Mouse (Mus musculus) olfactory bulb, adult 2 months (tissue): ENCODE measurements around the gene Ptpru. TPM values are rescaled to one million over a fixed set of nuclear protein-coding genes. Genes with fewer than 3 reads are reported as not detected.
"Not testable (repeated sequence)": the region's sequence is repeated elsewhere in the genome, so short reads cannot be mapped to it uniquely, and the experiment has no call there.

ENCODE experiments used
- H3K27ac ChIP-seq: fragments of 200-500 bp; 2 replicates; pipeline ENCODE4 v1.5.1; 2012; ENCODE audit warnings: low read depth, low read length; ENCODE audit not compliant: insufficient read depth
- H3K4me1 ChIP-seq: fragments of 200-500 bp; 2 replicates; pipeline ENCODE4 v1.6.1; 2012; ENCODE audit warnings: low read length; ENCODE audit not compliant: control insufficient read depth, insufficient read depth
- H3K4me3 ChIP-seq: fragments of 200-500 bp; 2 replicates; pipeline ENCODE4 v1.5.1; 2012; ENCODE audit warnings: mild to moderate bottlenecking, low read depth, low read length, moderate library complexity; ENCODE audit not compliant: insufficient read depth
- CTCF ChIP-seq: fragments of 200-500 bp; IDR thresholded peaks from 2 replicates; pipeline ENCODE4 v1.5.1; 2012; ENCODE audit warnings: low read depth, mild to moderate bottlenecking, low read length, moderate library complexity; ENCODE audit not compliant: insufficient read depth
- POLR2A ChIP-seq: fragments of 200-500 bp; IDR thresholded peaks from 2 replicates; pipeline ENCODE4 v1.6.1; 2012; ENCODE audit warnings: mild to moderate bottlenecking, low read depth, low read length, moderate library complexity; ENCODE audit not compliant: insufficient read depth
- WGBS: fragments of 180-500 bp; shearing (Covaris S2); methylation state at CpG from one replicate; pipeline ENCODE4 v1.1.7; 2018; 5-methylcytosine and 5-hydroxymethylcytosine counted together
- polyA plus RNA-seq: library from polyadenylated mRNA; stranded (reverse); fragments of >200 nt; gene quantifications from 2 replicates; pipeline ENCODE4 v1.2.4, GENCODE M21; 2012; ENCODE audit warnings: low replicate concordance; ENCODE audit not compliant: missing spikeins, insufficient read depth, insufficient read length

Ptpru gene
- polyA plus RNA-seq, 1 experiment: not detected

DNA sequence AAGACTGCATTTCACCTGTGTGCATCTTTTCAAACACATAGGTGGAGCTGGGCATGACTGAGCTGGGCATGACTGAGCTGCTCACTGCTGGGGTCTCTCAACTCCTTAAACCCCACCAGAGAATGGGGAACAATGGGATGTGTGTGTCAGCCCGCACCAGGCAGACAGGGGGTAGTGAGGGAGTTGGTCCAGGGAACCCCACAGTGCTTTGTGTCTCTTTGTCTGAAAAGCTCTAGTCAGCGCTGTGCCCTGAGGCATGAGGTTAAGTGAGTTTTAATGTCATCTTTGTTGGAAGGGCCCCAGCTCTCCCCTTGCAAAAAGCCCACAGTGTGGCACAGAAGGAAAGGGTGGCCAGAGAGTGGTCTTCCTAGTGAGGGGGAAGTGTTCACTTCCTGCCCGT is 13.1 kb downstream of the Ptpru start:
- 76% methylated on average over 3 of the region's 3 CpGs for WGBS
- H3K4me3 ChIP-seq: no peak overlapping the region
- H3K4me1 ChIP-seq: peaks cover 14% of the 10 kb centered on the region
- no peak for TF ChIP-seq CTCF
- TF ChIP-seq POLR2A: no peak
- H3K27ac ChIP-seq: no peak overlapping the region

DNA sequence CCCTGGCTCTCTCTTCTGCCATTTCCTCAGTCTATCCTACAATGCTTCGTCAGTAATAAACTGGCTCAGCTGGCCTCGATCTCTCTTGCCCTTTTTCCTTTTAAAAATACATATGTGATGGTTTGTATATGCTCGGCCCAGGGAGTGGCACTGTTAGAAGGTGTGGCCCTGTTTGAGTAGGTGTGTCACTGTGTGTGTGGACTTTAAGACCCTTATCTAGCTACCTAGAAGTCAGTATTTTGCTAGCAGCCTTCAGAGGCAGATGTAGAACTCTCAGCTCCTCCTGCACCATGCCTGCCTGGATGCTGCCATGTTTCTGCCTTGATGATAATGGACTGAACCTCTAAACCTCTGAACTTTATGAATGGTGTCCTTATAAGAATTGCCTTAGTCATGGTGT is 15.5 kb downstream of the Ptpru start:
- no peak for TF ChIP-seq CTCF
- no peak for TF ChIP-seq POLR2A
- peaks cover 14% of the 10 kb centered on the region for H3K4me1 ChIP-seq
- no peak overlapping the region for H3K27ac ChIP-seq
- 91% methylated on average over 3 of the region's 3 CpGs for WGBS
- H3K4me3 ChIP-seq: no peak overlapping the region

DNA sequence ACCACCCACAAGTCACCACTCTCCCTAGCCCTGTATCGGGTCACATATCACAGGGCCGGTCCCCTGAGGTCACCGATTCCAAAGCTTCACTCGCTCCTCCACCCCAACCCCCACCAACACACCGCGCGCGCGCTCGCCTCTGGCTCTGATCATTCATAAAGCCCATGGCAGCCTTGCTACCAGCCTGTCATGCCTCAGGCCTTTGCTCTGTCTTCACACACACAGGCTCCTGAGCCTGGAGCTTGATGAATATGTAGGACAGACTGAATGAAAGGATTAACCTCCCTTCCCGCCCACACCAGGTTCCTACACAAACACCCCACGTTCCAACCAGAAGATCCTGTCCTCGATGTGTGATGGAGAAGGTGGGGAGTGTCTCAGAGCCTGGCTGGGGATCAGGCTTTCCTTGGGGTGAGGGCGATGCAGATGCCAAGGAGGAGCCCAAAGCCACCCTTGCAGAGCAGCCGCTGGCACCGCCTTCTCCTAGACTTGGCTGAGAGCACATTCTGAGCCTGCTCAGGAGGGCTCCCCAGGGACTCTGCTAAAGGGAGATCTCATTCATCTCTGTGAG is 16.8 kb downstream of the Ptpru start:
- no peak overlapping the region for H3K27ac ChIP-seq
- no peak for TF ChIP-seq CTCF
- no peak for TF ChIP-seq POLR2A
- WGBS: 38% methylated on average over 16 of the region's 16 CpGs
- peaks cover 12% of the 10 kb centered on the region for H3K4me1 ChIP-seq
- H3K4me3 ChIP-seq: no peak overlapping the region

DNA sequence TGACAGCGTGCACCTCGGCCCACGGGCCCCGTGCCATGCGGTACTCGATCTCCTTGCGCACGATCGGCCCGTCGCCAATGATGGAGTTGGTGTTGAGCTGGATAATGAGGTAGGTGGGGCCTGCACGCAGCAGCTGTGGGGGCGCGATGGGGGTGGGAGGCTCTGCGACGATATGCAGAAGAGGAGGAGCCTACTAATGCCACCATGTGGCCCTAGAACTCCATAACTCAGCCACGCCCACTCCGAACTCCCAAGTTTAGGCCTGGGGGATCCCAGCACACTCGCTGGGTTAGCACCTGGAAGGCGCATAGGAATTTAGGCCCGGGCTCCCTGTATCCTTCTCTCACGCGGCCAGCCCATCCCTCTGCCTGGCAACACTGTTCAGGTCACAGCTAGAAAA is 19.2 kb downstream of the Ptpru start:
- no peak for TF ChIP-seq POLR2A
- no peak for TF ChIP-seq CTCF
- 87% methylated on average over 23 of the region's 23 CpGs for WGBS

DNA sequence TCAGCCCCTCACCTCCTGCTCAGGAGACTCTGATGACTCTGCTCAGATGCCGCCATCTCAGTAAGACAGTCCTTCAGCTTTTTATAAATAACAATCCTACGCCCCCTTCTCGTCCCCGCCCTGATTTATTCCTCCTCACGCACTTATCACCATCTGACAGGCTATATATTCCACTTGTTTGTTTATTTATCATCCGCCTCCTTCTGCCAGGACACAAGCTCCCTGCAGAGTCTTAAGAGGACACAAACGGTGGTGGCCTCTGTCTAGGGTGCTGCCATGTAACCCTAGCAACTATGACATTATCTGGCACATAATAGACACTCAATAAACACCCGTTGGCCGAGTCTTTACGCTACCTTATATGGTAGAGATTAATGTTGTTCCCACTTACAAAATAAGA is 22.3 kb downstream of the Ptpru start:
- 76% methylated on average over 10 of the region's 10 CpGs for WGBS
- H3K4me3 ChIP-seq: no peak overlapping the region
- no peak overlapping the region for H3K27ac ChIP-seq
- H3K4me1 ChIP-seq: no peaks in the 10 kb centered on the region; the same call in 1 of the 2 replicates
- TF ChIP-seq CTCF (no peak), POLR2A (no peak)

More for the DNA sequence above, 19.2 kb downstream of the Ptpru start:
- H3K27ac ChIP-seq: no peak overlapping the region
- H3K4me1 ChIP-seq: peaks cover 12% of the 10 kb centered on the region
- H3K4me3 ChIP-seq: no peak overlapping the region

DNA sequence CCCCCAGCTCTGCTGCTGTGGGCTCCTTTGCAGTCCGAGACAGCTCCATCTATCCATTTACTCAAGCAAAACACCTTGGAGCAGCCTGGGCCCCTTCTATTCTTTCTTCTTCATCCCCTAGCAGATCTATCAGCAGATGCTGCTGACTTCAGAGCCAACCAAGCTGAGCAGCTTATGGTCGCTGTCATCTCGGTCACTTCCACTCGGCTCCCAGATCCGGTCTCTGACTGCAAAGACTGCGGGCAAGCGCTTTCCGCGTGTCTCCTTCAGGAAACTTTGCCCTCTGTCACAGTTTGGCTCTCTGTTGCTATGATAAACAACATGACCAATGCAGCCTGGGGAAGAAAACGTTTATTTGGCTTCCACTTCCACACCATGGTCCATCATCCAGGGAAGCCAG is 23.2 kb downstream of the Ptpru start:
- no peaks in the 10 kb centered on the region; the same call in 1 of the 2 replicates for H3K4me1 ChIP-seq
- no peak overlapping the region for H3K27ac ChIP-seq
- TF ChIP-seq POLR2A: no peak
- no peak for TF ChIP-seq CTCF
- 93% methylated on average over 10 of the region's 10 CpGs for WGBS
- H3K4me3 ChIP-seq: no peak overlapping the region

DNA sequence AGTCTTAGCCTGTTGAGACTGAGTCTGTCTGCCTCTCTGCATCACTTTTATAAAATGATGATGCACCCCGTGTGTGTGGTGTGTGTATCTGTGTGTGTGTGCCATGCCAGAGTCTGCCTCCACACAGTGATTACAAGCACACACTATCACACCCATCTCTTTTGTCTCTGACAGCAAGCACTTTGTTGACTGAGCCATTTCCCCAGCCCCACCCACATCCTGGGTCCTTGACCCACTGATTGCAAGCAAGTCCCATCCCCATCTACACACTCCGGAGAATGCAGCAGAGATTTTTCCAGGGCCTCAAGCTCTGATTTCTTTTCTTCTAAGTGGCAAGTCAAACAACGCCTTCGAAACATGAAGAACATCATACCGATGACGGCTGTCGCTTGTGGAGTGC is 24.3 kb downstream of the Ptpru start:
- no peaks in the 10 kb centered on the region; the same call in 1 of the 2 replicates for H3K4me1 ChIP-seq
- no peak overlapping the region for H3K4me3 ChIP-seq
- no peak overlapping the region for H3K27ac ChIP-seq
- TF ChIP-seq CTCF: no peak
- no peak for TF ChIP-seq POLR2A
- WGBS: 92% methylated on average over 7 of the region's 7 CpGs

DNA sequence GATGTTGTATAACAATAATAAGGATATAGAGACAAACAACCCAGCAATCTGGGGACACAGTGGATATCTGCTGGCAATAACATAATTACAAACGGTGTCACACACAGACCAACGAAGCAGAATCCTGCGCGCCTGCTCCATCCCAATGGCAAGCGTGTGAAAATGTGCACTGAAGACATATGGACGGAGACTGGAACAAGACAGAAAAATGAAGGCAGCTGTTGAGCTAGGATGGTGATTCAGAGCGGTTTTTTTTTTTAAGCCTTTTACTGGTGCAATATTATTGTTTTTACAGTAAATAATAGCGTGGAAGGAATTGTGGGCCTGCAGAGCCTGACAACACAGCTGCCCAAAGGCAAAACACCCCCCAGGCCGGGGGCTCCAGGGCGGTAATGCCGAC is 25.6 kb downstream of the Ptpru start:
- Histone ChIP-seq H3K4me3 (no peak overlapping the region), H3K4me1 (no peaks in the 10 kb centered on the region; the same call in 1 of the 2 replicates), H3K27ac (no peak overlapping the region)
- TF ChIP-seq POLR2A (no peak), CTCF (no peak)
- 68% methylated on average over 11 of the region's 11 CpGs for WGBS

DNA sequence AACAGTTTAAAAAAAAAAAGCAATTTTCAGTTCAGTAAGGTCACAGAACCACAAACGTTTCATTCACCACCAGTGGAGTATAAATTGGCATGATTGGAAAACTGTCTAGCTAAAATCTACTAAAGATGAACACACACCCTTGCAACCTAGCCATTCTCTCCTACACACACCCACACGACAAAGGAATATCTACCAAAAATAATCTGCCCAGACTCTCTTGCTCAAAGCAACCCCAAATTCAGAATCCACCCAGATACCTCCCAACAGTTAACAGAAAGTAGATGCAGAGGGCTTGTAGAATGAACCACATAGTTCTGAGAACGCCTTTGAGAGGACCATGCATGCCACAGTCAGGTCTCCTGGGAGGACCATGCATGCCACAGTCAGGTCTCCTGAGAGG is 32.8 kb downstream of the Ptpru start:
- Histone ChIP-seq H3K4me1 (peaks cover 2% of the 10 kb centered on the region; the same call in 1 of the 2 replicates), H3K4me3 (no peak overlapping the region), H3K27ac (no peak overlapping the region)
- TF ChIP-seq CTCF (no peak), POLR2A (no peak)
- 52% methylated on average over 3 of the region's 3 CpGs for WGBS

DNA sequence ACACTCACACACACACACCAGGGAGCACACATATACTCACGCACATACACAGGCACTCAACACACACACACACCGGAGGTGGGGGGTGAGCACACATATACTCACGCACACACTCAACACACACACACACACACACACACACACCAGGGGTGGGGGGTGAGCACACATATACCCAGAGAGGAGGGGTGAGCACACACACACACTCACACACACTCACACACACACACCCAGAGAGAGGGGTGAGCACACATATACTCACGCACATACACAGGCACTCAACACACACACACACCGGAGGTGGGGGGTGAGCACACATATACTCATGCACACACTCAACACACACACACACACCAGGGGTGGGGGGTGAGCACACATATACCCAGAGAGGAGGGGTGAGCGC is 33.4 kb downstream of the Ptpru start:
- H3K4me3 ChIP-seq, H3K27ac ChIP-seq, H3K4me1 ChIP-seq: not testable (repeated sequence)
- WGBS: 92% methylated on average over 5 of the region's 6 CpGs
